Mouse (Mus musculus): Measurements from ENCODE around the gene Rc3h1. TPM values are rescaled to one million over a fixed set of nuclear protein-coding genes. Genes with fewer than 3 reads are reported as not detected.
"Not testable (repeated sequence)": the region's sequence is repeated elsewhere in the genome, so short reads cannot be mapped to it uniquely, and the experiment has no call there.

The Rc3h1 gene
- polyA plus RNA-seq (2014; fragmentation: Nextera tagmentation; extraction: Ambion mirVana): 8.6 and 13.0 TPM in 2 replicates

GRCm38 (mm10) chr1:160906057-160906557 is at the start of gene Rc3h1:
Rc3h1 (plus strand) TSS chr1:160906418.
- 0% methylated on average over 38 of the region's 45 CpGs for WGBS
- H3K27ac ChIP-seq (ENCODE audit: low read depth, low read length): peak within 1 kb of the TSS; percentile 88
- no peaks in the 10 kb centered on the region for H3K9me3 ChIP-seq (ENCODE audit: control insufficient read depth, low read length)
- no peaks in the 10 kb centered on the region for H3K36me3 ChIP-seq (ENCODE audit: control insufficient read depth, insufficient read depth, low read length)
- H3K4me1 ChIP-seq (ENCODE audit: control insufficient read depth, insufficient read depth, low read length): peaks cover 7% of the 10 kb centered on the region
- peak within 1 kb of the TSS; percentile 99 for H3K9ac ChIP-seq (replicated peaks; ENCODE audit: low read depth, low read length)
- peak within 1 kb of the TSS; percentile 99 for H3K4me3 ChIP-seq (ENCODE audit: low read depth, low read length)
- no peaks in the 10 kb centered on the region; the same call in 1 of the 2 replicates for H3K27me3 ChIP-seq (ENCODE audit: control insufficient read depth, insufficient read depth, low read length)
- H3K4me2 ChIP-seq (ENCODE audit: low read depth, low read length): peak within 1 kb of the TSS; percentile 58
- peak; percentile 95 for ATAC-seq (ENCODE audit: low read depth)

GRCm38 (mm10) chr1:160858132-160858531 is 48.1 kb upstream of the Rc3h1 start:
- no peak overlapping the region for H3K4me3 ChIP-seq (ENCODE audit: low read depth, low read length)
- H3K36me3 ChIP-seq (ENCODE audit: control insufficient read depth, insufficient read depth, low read length): no peaks in the 10 kb centered on the region
- H3K4me2 ChIP-seq (ENCODE audit: low read depth, low read length): no peak overlapping the region
- no peak for ATAC-seq (ENCODE audit: low read depth)
- H3K27ac ChIP-seq (ENCODE audit: low read depth, low read length): no peak overlapping the region
- H3K9ac ChIP-seq (replicated peaks; ENCODE audit: low read depth, low read length): no peak overlapping the region
- no peaks in the 10 kb centered on the region for H3K9me3 ChIP-seq (ENCODE audit: control insufficient read depth, low read length)
- 96% methylated on average over 3 of the region's 3 CpGs for WGBS
- H3K4me1 ChIP-seq (ENCODE audit: control insufficient read depth, insufficient read depth, low read length): no peaks in the 10 kb centered on the region
- H3K27me3 ChIP-seq (ENCODE audit: control insufficient read depth, insufficient read depth, low read length): no peaks in the 10 kb centered on the region

GRCm38 (mm10) chr1:160859874-160860273 is 46.3 kb upstream of the Rc3h1 start:
- H3K4me1 ChIP-seq (ENCODE audit: control insufficient read depth, insufficient read depth, low read length); H3K4me2 ChIP-seq (ENCODE audit: low read depth, low read length); H3K4me3 ChIP-seq (ENCODE audit: low read depth, low read length); H3K9ac ChIP-seq (replicated peaks; ENCODE audit: low read depth, low read length); H3K36me3 ChIP-seq (ENCODE audit: control insufficient read depth, insufficient read depth, low read length); ATAC-seq (ENCODE audit: low read depth); H3K27ac ChIP-seq (ENCODE audit: low read depth, low read length); H3K27me3 ChIP-seq (ENCODE audit: control insufficient read depth, insufficient read depth, low read length); H3K9me3 ChIP-seq (ENCODE audit: control insufficient read depth, low read length): not testable (repeated sequence)

- Histone ChIP-seq H3K4me1 (ENCODE audit: control insufficient read depth, insufficient read depth, low read length) (no peaks in the 10 kb centered on the region), H3K4me2 (ENCODE audit: low read depth, low read length) (no peak overlapping the region), H3K27me3 (ENCODE audit: control insufficient read depth, insufficient read depth, low read length) (no peaks in the 10 kb centered on the region), H3K27ac (ENCODE audit: low read depth, low read length) (no peak overlapping the region), H3K9me3 (ENCODE audit: control insufficient read depth, low read length) (no peaks in the 10 kb centered on the region), H3K36me3 (ENCODE audit: control insufficient read depth, insufficient read depth, low read length) (no peaks in the 10 kb centered on the region), H3K9ac (replicated peaks; ENCODE audit: low read depth, low read length) (no peak overlapping the region), H3K4me3 (ENCODE audit: low read depth, low read length) (no peak overlapping the region)
- no peak for ATAC-seq (ENCODE audit: low read depth)
- 88% methylated on average over 2 of the region's 2 CpGs for WGBS
These were observed 45.1 kb upstream of the Rc3h1 start for GRCm38 (mm10) chr1:160861142-160861541.

GRCm38 (mm10) chr1:160861632-160862031 is 44.6 kb upstream of the Rc3h1 start:
- H3K36me3 ChIP-seq (ENCODE audit: control insufficient read depth, insufficient read depth, low read length): no peaks in the 10 kb centered on the region
- no peak overlapping the region for H3K27ac ChIP-seq (ENCODE audit: low read depth, low read length)
- no peaks in the 10 kb centered on the region for H3K9me3 ChIP-seq (ENCODE audit: control insufficient read depth, low read length)
- H3K4me3 ChIP-seq (ENCODE audit: low read depth, low read length): no peak overlapping the region
- no peaks in the 10 kb centered on the region for H3K4me1 ChIP-seq (ENCODE audit: control insufficient read depth, insufficient read depth, low read length)
- no peak for ATAC-seq (ENCODE audit: low read depth)
- WGBS: 86% methylated on average over 1 of the region's 1 CpGs
- H3K4me2 ChIP-seq (ENCODE audit: low read depth, low read length): no peak overlapping the region
- H3K9ac ChIP-seq (replicated peaks; ENCODE audit: low read depth, low read length): no peak overlapping the region
- H3K27me3 ChIP-seq (ENCODE audit: control insufficient read depth, insufficient read depth, low read length): no peaks in the 10 kb centered on the region

GRCm38 (mm10) chr1:160863027-160863426 is 43.2 kb upstream of the Rc3h1 start:
- Histone ChIP-seq H3K27me3 (ENCODE audit: control insufficient read depth, insufficient read depth, low read length) (no peaks in the 10 kb centered on the region), H3K4me1 (ENCODE audit: control insufficient read depth, insufficient read depth, low read length) (no peaks in the 10 kb centered on the region), H3K9ac (replicated peaks; ENCODE audit: low read depth, low read length) (no peak overlapping the region), H3K4me2 (ENCODE audit: low read depth, low read length) (no peak overlapping the region), H3K4me3 (ENCODE audit: low read depth, low read length) (no peak overlapping the region), H3K36me3 (ENCODE audit: control insufficient read depth, insufficient read depth, low read length) (no peaks in the 10 kb centered on the region), H3K9me3 (ENCODE audit: control insufficient read depth, low read length) (no peaks in the 10 kb centered on the region), H3K27ac (ENCODE audit: low read depth, low read length) (no peak overlapping the region)
- ATAC-seq (ENCODE audit: low read depth): no peak; the same call in 1 of the 2 replicates
- WGBS: 86% methylated on average over 4 of the region's 4 CpGs

- no peaks in the 10 kb centered on the region for H3K36me3 ChIP-seq (ENCODE audit: control insufficient read depth, insufficient read depth, low read length)
- H3K27me3 ChIP-seq (ENCODE audit: control insufficient read depth, insufficient read depth, low read length): no peaks in the 10 kb centered on the region
- ATAC-seq (ENCODE audit: low read depth): no peak
- no peaks in the 10 kb centered on the region for H3K9me3 ChIP-seq (ENCODE audit: control insufficient read depth, low read length)
- H3K9ac ChIP-seq (replicated peaks; ENCODE audit: low read depth, low read length): no peak overlapping the region
- no peak overlapping the region for H3K4me3 ChIP-seq (ENCODE audit: low read depth, low read length)
- no peak overlapping the region for H3K4me2 ChIP-seq (ENCODE audit: low read depth, low read length)
- H3K27ac ChIP-seq (ENCODE audit: low read depth, low read length): no peak overlapping the region
- H3K4me1 ChIP-seq (ENCODE audit: control insufficient read depth, insufficient read depth, low read length): no peaks in the 10 kb centered on the region
- WGBS: 84% methylated on average over 1 of the region's 1 CpGs
These were observed 31.5 kb upstream of the Rc3h1 start for GRCm38 (mm10) chr1:160874757-160875156.

- Histone ChIP-seq H3K36me3 (ENCODE audit: control insufficient read depth, insufficient read depth, low read length) (no peaks in the 10 kb centered on the region), H3K4me1 (ENCODE audit: control insufficient read depth, insufficient read depth, low read length) (no peaks in the 10 kb centered on the region), H3K9ac (replicated peaks; ENCODE audit: low read depth, low read length) (no peak overlapping the region), H3K27ac (ENCODE audit: low read depth, low read length) (no peak overlapping the region), H3K4me3 (ENCODE audit: low read depth, low read length) (no peak overlapping the region), H3K9me3 (ENCODE audit: control insufficient read depth, low read length) (no peaks in the 10 kb centered on the region), H3K4me2 (ENCODE audit: low read depth, low read length) (no peak overlapping the region), H3K27me3 (ENCODE audit: control insufficient read depth, insufficient read depth, low read length) (no peaks in the 10 kb centered on the region)
- 97% methylated on average over 4 of the region's 4 CpGs for WGBS
- no peak for ATAC-seq (ENCODE audit: low read depth)
These were observed 29.2 kb upstream of the Rc3h1 start for GRCm38 (mm10) chr1:160876968-160877367.

GRCm38 (mm10) chr1:160878485-160878884 is 27.7 kb upstream of the Rc3h1 start:
- 72% methylated on average over 4 of the region's 4 CpGs for WGBS
- no peak overlapping the region for H3K27ac ChIP-seq (ENCODE audit: low read depth, low read length)
- ATAC-seq (ENCODE audit: low read depth): no peak

More at GRCm38 (mm10) chr1:160878485-160878884, 27.7 kb upstream of the Rc3h1 start:
- Histone ChIP-seq H3K4me1 (ENCODE audit: control insufficient read depth, insufficient read depth, low read length) (no peaks in the 10 kb centered on the region), H3K36me3 (ENCODE audit: control insufficient read depth, insufficient read depth, low read length) (no peaks in the 10 kb centered on the region), H3K4me3 (ENCODE audit: low read depth, low read length) (no peak overlapping the region), H3K4me2 (ENCODE audit: low read depth, low read length) (no peak overlapping the region), H3K9ac (replicated peaks; ENCODE audit: low read depth, low read length) (no peak overlapping the region), H3K27me3 (ENCODE audit: control insufficient read depth, insufficient read depth, low read length) (no peaks in the 10 kb centered on the region), H3K9me3 (ENCODE audit: control insufficient read depth, low read length) (no peaks in the 10 kb centered on the region)
